Mouse (Mus musculus): ENCODE data around the gene Gstcd. TPM values are rescaled to one million over a fixed set of nuclear protein-coding genes. Genes with fewer than 3 reads are reported as not detected.

The Gstcd gene
- total RNA-seq, 4 experiments from 2014 or later, result 2.8 to 3.5 (median 3.2) TPM

- DNase-seq (ENCODE audit: low spot score), result no peak
Measured at GRCm38 (mm10) chr3:133026977-133027376, 64.9 kb downstream of the Gstcd start.

GRCm38 (mm10) chr3:133007250-133007649 lies 84.6 kb downstream of the Gstcd start:
- no peak for DNase-seq (ENCODE audit: low spot score)

GRCm38 (mm10) chr3:132996299-132996698 lies 95.5 kb downstream of the Gstcd start:
- no peak for DNase-seq (ENCODE audit: low spot score)

- DNase-seq (ENCODE audit: low spot score), result no peak
Measured at GRCm38 (mm10) chr3:132995904-132996267, 95.9 kb downstream of the Gstcd start.

GRCm38 (mm10) chr3:132995172-132995903 lies 96.5 kb downstream of the Gstcd start:
- DNase-seq (ENCODE audit: low spot score), result no peak

GRCm38 (mm10) chr3:132986188-132986587 lies 105.6 kb downstream of the Gstcd start:
- no peak for DNase-seq (ENCODE audit: low spot score)

GRCm38 (mm10) chr3:132983845-132984485 lies 107.9 kb downstream of the Gstcd start:
- no peak for DNase-seq (ENCODE audit: low spot score)

GRCm38 (mm10) chr3:132981968-132982367 lies 109.9 kb downstream of the Gstcd start:
- DNase-seq (ENCODE audit: low spot score), result no peak

- DNase-seq (ENCODE audit: low spot score), result no peak
Measured at GRCm38 (mm10) chr3:132979781-132980461, 111.9 kb downstream of the Gstcd start.

- no peak for DNase-seq (ENCODE audit: low spot score)
Measured at GRCm38 (mm10) chr3:132966255-132966654, 125.6 kb downstream of the Gstcd start.

GRCm38 (mm10) chr3:132964715-132965507 lies 126.9 kb downstream of the Gstcd start:
- no peak for DNase-seq (ENCODE audit: low spot score)

- no peak for DNase-seq (ENCODE audit: low spot score)
Measured at GRCm38 (mm10) chr3:132962631-132963361, 129.0 kb downstream of the Gstcd start.

GRCm38 (mm10) chr3:132950529-132950880 lies 141.3 kb downstream of the Gstcd start:
- DNase-seq (ENCODE audit: low spot score), result no peak

GRCm38 (mm10) chr3:132949791-132950528 lies 141.9 kb downstream of the Gstcd start, which contains the start of gene Npnt:
Gene Npnt (minus strand): TSS chr3:132950291.
- no peak for DNase-seq (ENCODE audit: low spot score)

- no peak for DNase-seq (ENCODE audit: low spot score)
Measured at GRCm38 (mm10) chr3:132949380-132949790, 142.4 kb downstream of the Gstcd start.

GRCm38 (mm10) chr3:132948298-132948795 lies 143.5 kb downstream of the Gstcd start:
- no peak for DNase-seq (ENCODE audit: low spot score)

GRCm38 (mm10) chr3:132946086-132946485 lies 145.7 kb downstream of the Gstcd start:
- DNase-seq (ENCODE audit: low spot score), result no peak

- DNase-seq (ENCODE audit: low spot score), result no peak
Measured at GRCm38 (mm10) chr3:132945669-132946068, 146.2 kb downstream of the Gstcd start.

GRCm38 (mm10) chr3:132944609-132945008 lies 147.2 kb downstream of the Gstcd start:
- DNase-seq (ENCODE audit: low spot score), result no peak

- no peak for DNase-seq (ENCODE audit: low spot score)
Measured at GRCm38 (mm10) chr3:132944193-132944592, 147.6 kb downstream of the Gstcd start.
